8 mouse cellular contexts compared by ENCODE assay signal in genomic region chr2:157134479-157134931, GRCm38 (mm10). TPM values are rescaled to one million over a fixed set of nuclear protein-coding genes. Genes with fewer than 3 reads are reported as not detected.
DNase-seq lines count a peak whose midpoint lies in the region; ATAC-seq lines count a peak whose summit lies in the region.

No protein-coding gene starts in this region.

- H3K36me3 ChIP-seq in midbrain, embryonic 14.5 days (ENCODE audit: control insufficient read depth, insufficient read depth, low read length), result no peaks in the 10 kb centered on the region

- H3K4me3 ChIP-seq in midbrain, embryonic 14.5 days (replicated peaks; ENCODE audit: low read depth, low read length), result peak overlapping the region; percentile 63

- WGBS in midbrain, embryonic 14.5 days, result under 1% methylated on average over 25 of the region's 25 CpGs

- H3K27ac ChIP-seq in midbrain, embryonic 14.5 days (replicated peaks; ENCODE audit: low read depth, low read length), result peak overlapping the region; percentile 52; the same call in 1 of the 2 replicates

- no peaks in the 10 kb centered on the region for H3K9me3 ChIP-seq in midbrain, embryonic 14.5 days (ENCODE audit: control insufficient read depth, low read length)

- H3K4me2 ChIP-seq in midbrain, embryonic 14.5 days (ENCODE audit: low read length), result peak overlapping the region; percentile 97

- 0 out of 2 replicates have a peak, but pooled peaks have one; percentile 37 for ATAC-seq in midbrain, embryonic 14.5 days (ENCODE audit: low FRiP score, low TSS enrichment)

- peak overlapping the region; percentile 66 for H3K9ac ChIP-seq in midbrain, embryonic 14.5 days (replicated peaks; ENCODE audit: low read length)

- DNase-seq in layer of hippocampus, adult 18-20 months (ENCODE audit: low spot score in 2 of 2), result peak; percentile 1 to 7
- no peak for DNase-seq in layer of hippocampus, adult 8-10 months (ENCODE audit: low spot score in 2 of 2)
- DNase-seq in T-cell, adult 2 months (ENCODE audit: low spot score), result peak; percentile 42
- peak; percentile 34 for DNase-seq in forelimb bud, embryonic 11.5 days (ENCODE audit: low read depth, low spot score)
- peak; percentile 52 for DNase-seq in kidney, postnatal 10 days
- DNase-seq in midbrain, embryonic 14.5 days, result no peak
- peak; percentile 47 for DNase-seq in thymus, postnatal 4 days
- DNase-seq in right cerebral cortex, adult 2 months (ENCODE audit: low spot score in 2 of 2), result no peak

- H3K4me1 ChIP-seq in midbrain, embryonic 14.5 days (ENCODE audit: control insufficient read depth, insufficient read depth, low read length), result peaks cover 5% of the 10 kb centered on the region; the same call in 1 of the 2 replicates

- H3K27me3 ChIP-seq in midbrain, embryonic 14.5 days (ENCODE audit: control insufficient read depth, insufficient read depth, low read length), result no peaks in the 10 kb centered on the region

RNA-seq across cellular contexts. Expression of gene Samhd1, which starts 0.6 kb away (rescaled TPM):
- total RNA-seq in layer of hippocampus, adult 18-20 months (2021), result 10 to 100 TPM; 11.9 to 12.1 TPM
- 10 to 100 TPM; 15.7 to 19.7 (median 18.4) TPM for total RNA-seq in layer of hippocampus, adult 8-10 months (2022)
- 9.2 and 12.1 TPM in 2 replicates for polyA plus RNA-seq in midbrain, embryonic 14.5 days (2014; fragmentation: Nextera tagmentation; extraction: Ambion mirVana)

RNA-seq across cellular contexts. Expression of gene Tldc2, which starts 47.6 kb away (rescaled TPM):
- not detected for total RNA-seq in layer of hippocampus, adult 18-20 months (2021)
- not detected for total RNA-seq in layer of hippocampus, adult 8-10 months (2022)
- polyA plus RNA-seq in midbrain, embryonic 14.5 days (2014; fragmentation: Nextera tagmentation; extraction: Ambion mirVana), result not detected in 2 replicates

RNA-seq across cellular contexts. Expression of gene Soga1, which starts 55.5 kb away (rescaled TPM):
- total RNA-seq in layer of hippocampus, adult 18-20 months (2021), result 10 to 100 TPM; 32.4 to 34.1 TPM
- total RNA-seq in layer of hippocampus, adult 8-10 months (2022), result 10 to 100 TPM; 30.9 to 38.3 (median 34.4) TPM
- 12.0 and 13.1 TPM in 2 replicates for polyA plus RNA-seq in midbrain, embryonic 14.5 days (2014; fragmentation: Nextera tagmentation; extraction: Ambion mirVana)

Comparison
In these comparisons a context has a peak if more than half of its experiments do, and no peak if none do; other contexts are left out.
1. DNase-seq: peak in layer of hippocampus, adult 18-20 months (2 of 2), T-cell, adult 2 months (single experiment), forelimb bud, embryonic 11.5 days (single experiment), kidney, postnatal 10 days (single experiment) and thymus, postnatal 4 days (single experiment); none in layer of hippocampus, adult 8-10 months (0 of 2), midbrain, embryonic 14.5 days (single experiment) and right cerebral cortex, adult 2 months (0 of 2).